Comparison of ENCODE assay signal across 28 mouse cellular contexts in the genomic region with DNA sequence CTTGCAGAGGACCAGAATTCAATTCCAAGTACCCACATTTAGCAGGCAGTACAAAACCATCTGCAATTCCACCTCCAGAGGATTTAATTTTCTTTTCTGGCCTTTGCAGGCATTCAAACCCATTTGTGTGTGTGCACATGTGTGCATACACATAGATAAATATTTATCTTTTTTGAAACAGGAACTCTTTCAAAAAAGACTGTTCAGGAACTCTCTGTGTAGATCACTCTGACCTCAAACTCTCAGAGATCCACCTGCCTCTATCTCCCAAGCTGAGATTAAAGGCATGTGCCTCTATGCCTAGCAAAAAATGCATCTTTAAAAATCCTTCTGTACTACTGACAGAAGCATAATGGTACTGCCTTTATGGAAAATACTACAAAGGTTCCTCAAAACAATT.
DNase-seq lines count a peak whose midpoint lies in the region; ATAC-seq and TF ChIP-seq lines count a peak whose summit lies in the region.
"Had no signal": no experiment of that assay in that cellular context is flagged by ENCODE, and none has a peak within 500 bp of the region (broad histone marks: within the 10 kb centered on the region; RNA-seq: fewer than 3 reads in every experiment).

No protein-coding gene starts in this region.

- H3K27ac ChIP-seq in embryonic facial prominence, embryonic 13.5 days: peak overlapping the region; percentile 28; the same call in 1 of the 2 replicates
- H3K27ac ChIP-seq in embryonic facial prominence, embryonic 10.5 days (replicated peaks): no peak overlapping the region
- peak overlapping the region; percentile 59 for H3K27ac ChIP-seq in heart, embryonic 16.5 days (ENCODE audit: low read length)
- no peak overlapping the region for H3K27ac ChIP-seq in heart, embryonic 11.5 days (ENCODE audit: low read depth, low read length)
- H3K27ac ChIP-seq in liver, postnatal 0 days (ENCODE audit: low read depth): 0 out of 2 replicates have a peak overlapping the region, but pooled peaks have one; percentile 22
- no peak overlapping the region for H3K27ac ChIP-seq in liver, embryonic 12.5 days
- H3K27ac ChIP-seq: hindbrain, embryonic 10.5 days; hindbrain, embryonic 15.5 days; limb, embryonic 10.5 days; limb, embryonic 15.5 days; midbrain, embryonic 13.5 days; neural tube, embryonic 15.5 days; stomach, embryonic 15.5 days had no signal

- H3K9ac ChIP-seq in embryonic facial prominence, embryonic 13.5 days: no peak overlapping the region
- no peak overlapping the region for H3K9ac ChIP-seq in heart, embryonic 16.5 days (ENCODE audit: low read length)
- H3K9ac ChIP-seq in heart, embryonic 11.5 days (ENCODE audit: low read depth, low read length): no peak overlapping the region
- no peak overlapping the region for H3K9ac ChIP-seq in liver, postnatal 0 days (replicated peaks)
- no peak overlapping the region for H3K9ac ChIP-seq in liver, embryonic 12.5 days
- H3K9ac ChIP-seq: hindbrain, embryonic 15.5 days; limb, embryonic 15.5 days; midbrain, embryonic 13.5 days; neural tube, embryonic 15.5 days; stomach, embryonic 15.5 days had no signal

- no peaks in the 10 kb centered on the region for H3K27me3 ChIP-seq in embryonic facial prominence, embryonic 13.5 days
- no peaks in the 10 kb centered on the region for H3K27me3 ChIP-seq in embryonic facial prominence, embryonic 10.5 days (replicated peaks; ENCODE audit: low read depth, poor library complexity, severe bottlenecking)
- no peaks in the 10 kb centered on the region for H3K27me3 ChIP-seq in heart, embryonic 16.5 days (ENCODE audit: control insufficient read depth, insufficient read depth, low read length)
- H3K27me3 ChIP-seq in heart, embryonic 11.5 days (ENCODE audit: control insufficient read depth, insufficient read depth, low read length): no peaks in the 10 kb centered on the region
- H3K27me3 ChIP-seq in liver, postnatal 0 days (ENCODE audit: insufficient read depth, low read length): no peaks in the 10 kb centered on the region
- no peaks in the 10 kb centered on the region for H3K27me3 ChIP-seq in liver, embryonic 12.5 days (replicated peaks)
- H3K27me3 ChIP-seq: CH12.LX; hindbrain, embryonic 15.5 days; limb, embryonic 15.5 days; midbrain, embryonic 13.5 days; neural tube, embryonic 15.5 days; Patski; stomach, embryonic 15.5 days had no signal

- no peaks in the 10 kb centered on the region; the same call in 1 of the 2 replicates for H3K4me1 ChIP-seq in embryonic facial prominence, embryonic 13.5 days
- 0 out of 2 replicates have a peak, but pooled peaks cover 2% of the 10 kb centered on the region for H3K4me1 ChIP-seq in embryonic facial prominence, embryonic 10.5 days
- peaks cover 10% of the 10 kb centered on the region for H3K4me1 ChIP-seq in heart, embryonic 16.5 days (ENCODE audit: control insufficient read depth, insufficient read depth, low read length)
- peaks cover 4% of the 10 kb centered on the region; the same call in 1 of the 2 replicates for H3K4me1 ChIP-seq in heart, embryonic 11.5 days (ENCODE audit: control insufficient read depth, insufficient read depth, low read length)
- H3K4me1 ChIP-seq in liver, postnatal 0 days (ENCODE audit: insufficient read depth): peaks cover 14% of the 10 kb centered on the region
- peaks cover 34% of the 10 kb centered on the region for H3K4me1 ChIP-seq in liver, embryonic 12.5 days
- H3K4me1 ChIP-seq: hindbrain, embryonic 10.5 days; hindbrain, embryonic 15.5 days; limb, embryonic 10.5 days; limb, embryonic 15.5 days; neural tube, embryonic 15.5 days; stomach, embryonic 15.5 days had no signal

- H3K9me3 ChIP-seq in embryonic facial prominence, embryonic 13.5 days: no peaks in the 10 kb centered on the region
- no peaks in the 10 kb centered on the region for H3K9me3 ChIP-seq in embryonic facial prominence, embryonic 10.5 days
- no peaks in the 10 kb centered on the region for H3K9me3 ChIP-seq in heart, embryonic 16.5 days (replicated peaks; ENCODE audit: control insufficient read depth, low read length)
- H3K9me3 ChIP-seq in heart, embryonic 11.5 days (replicated peaks; ENCODE audit: control insufficient read depth, low read length): no peaks in the 10 kb centered on the region
- no peaks in the 10 kb centered on the region for H3K9me3 ChIP-seq in liver, postnatal 0 days (ENCODE audit: low read length)
- H3K9me3 ChIP-seq in liver, embryonic 12.5 days (replicated peaks): no peaks in the 10 kb centered on the region
- H3K9me3 ChIP-seq: hindbrain, embryonic 10.5 days; hindbrain, embryonic 15.5 days; limb, embryonic 10.5 days; limb, embryonic 15.5 days; midbrain, embryonic 13.5 days; neural tube, embryonic 15.5 days; stomach, embryonic 15.5 days had no signal

- no peak overlapping the region for H3K4me3 ChIP-seq in embryonic facial prominence, embryonic 13.5 days
- no peak overlapping the region for H3K4me3 ChIP-seq in embryonic facial prominence, embryonic 10.5 days
- no peak overlapping the region for H3K4me3 ChIP-seq in heart, embryonic 16.5 days (ENCODE audit: low read length)
- H3K4me3 ChIP-seq in heart, embryonic 11.5 days (ENCODE audit: low read depth, low read length): no peak overlapping the region
- H3K4me3 ChIP-seq in liver, postnatal 0 days (ENCODE audit: low read depth, low read length): no peak overlapping the region
- H3K4me3 ChIP-seq in liver, embryonic 12.5 days: no peak overlapping the region
- H3K4me3 ChIP-seq: erythroblast, embryonic 14.5 days; hindbrain, embryonic 10.5 days; hindbrain, embryonic 15.5 days; limb, embryonic 10.5 days; limb, embryonic 15.5 days; midbrain, embryonic 13.5 days; neural tube, embryonic 15.5 days; stomach, embryonic 15.5 days had no signal

- TF ChIP-seq CTCF in liver, postnatal 0 days (IDR thresholded peaks at IDR 0.05; ENCODE audit: low read depth): no peak

- no peak overlapping the region for H3K4me2 ChIP-seq in embryonic facial prominence, embryonic 13.5 days
- no peak overlapping the region for H3K4me2 ChIP-seq in heart, embryonic 16.5 days (ENCODE audit: low read depth, low read length)
- no peak overlapping the region for H3K4me2 ChIP-seq in heart, embryonic 11.5 days
- H3K4me2 ChIP-seq in liver, postnatal 0 days (ENCODE audit: low read depth, low read length): no peak overlapping the region
- H3K4me2 ChIP-seq in liver, embryonic 12.5 days: no peak overlapping the region
- H3K4me2 ChIP-seq: hindbrain, embryonic 15.5 days; limb, embryonic 15.5 days; midbrain, embryonic 13.5 days; neural tube, embryonic 15.5 days; stomach, embryonic 15.5 days had no signal

- TF ChIP-seq EP300 in liver, postnatal 0 days (IDR thresholded peaks at IDR 0.05; ENCODE audit: low read depth): no peak

- DNase-seq in embryonic facial prominence, embryonic 10.5 days (ENCODE audit: low spot score): no peak
- no peak for DNase-seq in liver, postnatal 0 days
- DNase-seq in MN1 (ENCODE audit: low spot score): no peak
- DNase-seq: adrenal gland, postnatal 10 days; cerebellum, adult 8-10 months; cerebellum, postnatal 25 days; gastrocnemius, postnatal 10 days; kidney, adult 11 months; kidney, postnatal 36 days; lung, postnatal 4 days; retina, postnatal 1 day; right cerebral cortex, postnatal 14 days had no signal

- no peaks in the 10 kb centered on the region for H3K36me3 ChIP-seq in embryonic facial prominence, embryonic 13.5 days
- H3K36me3 ChIP-seq in embryonic facial prominence, embryonic 10.5 days (replicated peaks): no peaks in the 10 kb centered on the region
- H3K36me3 ChIP-seq in heart, embryonic 16.5 days (ENCODE audit: control insufficient read depth, insufficient read depth): no peaks in the 10 kb centered on the region
- no peaks in the 10 kb centered on the region for H3K36me3 ChIP-seq in heart, embryonic 11.5 days (ENCODE audit: control insufficient read depth, insufficient read depth, low read length)
- no peaks in the 10 kb centered on the region for H3K36me3 ChIP-seq in liver, postnatal 0 days (replicated peaks; ENCODE audit: insufficient read depth, low read length)
- no peaks in the 10 kb centered on the region for H3K36me3 ChIP-seq in liver, embryonic 12.5 days
- H3K36me3 ChIP-seq: hindbrain, embryonic 10.5 days; hindbrain, embryonic 15.5 days; limb, embryonic 10.5 days; limb, embryonic 15.5 days; midbrain, embryonic 13.5 days; neural tube, embryonic 15.5 days; stomach, embryonic 15.5 days had no signal

- ATAC-seq in embryonic facial prominence, embryonic 13.5 days (ENCODE audit: insufficient number of reproducible peaks, insufficient read depth, low FRiP score, low TSS enrichment, low read depth): no peak
- no peak for ATAC-seq in heart, embryonic 16.5 days (replicated peaks; ENCODE audit: extremely low read depth, insufficient read depth, low FRiP score)
- no peak for ATAC-seq in heart, embryonic 11.5 days (replicated peaks; ENCODE audit: insufficient number of reproducible peaks, low FRiP score, low TSS enrichment)
- ATAC-seq in liver, postnatal 0 days: no peak
- no peak for ATAC-seq in liver, embryonic 12.5 days
- ATAC-seq: forebrain, embryonic 16.5 days; inflammation-experienced regulatory T-cells, adult 6 months; midbrain, embryonic 13.5 days; Patski had no signal

Comparison
In these comparisons a context has a peak if more than half of its experiments do, and no peak if none do; other contexts are left out.
1. H3K27ac ChIP-seq: peak in embryonic facial prominence, embryonic 13.5 days (single experiment), heart, embryonic 16.5 days (single experiment) and liver, postnatal 0 days (single experiment); none in embryonic facial prominence, embryonic 10.5 days (single experiment), heart, embryonic 11.5 days (single experiment) and liver, embryonic 12.5 days (single experiment).